29 mouse cellular contexts compared by ENCODE assay signal in genomic region chr13:110452009-110452525, GRCm38 (mm10). TPM values are rescaled to one million over a fixed set of nuclear protein-coding genes. Genes with fewer than 3 reads are reported as not detected.
A peak's percentile ranks its signal among the peaks of the same experiment; 100 is the strongest.
DNase-seq lines count a peak whose midpoint lies in the region; ATAC-seq and TF ChIP-seq lines count a peak whose summit lies in the region.
"Had no signal": no experiment of that assay in that cellular context is flagged by ENCODE, and none has a peak within 500 bp of the region (broad histone marks: within the 10 kb centered on the region; RNA-seq: fewer than 3 reads in every experiment).

No protein-coding gene starts in this region.

- H3K9me3 ChIP-seq in embryonic facial prominence, embryonic 14.5 days (ENCODE audit: control insufficient read depth, low read length), result no peaks in the 10 kb centered on the region
- no peaks in the 10 kb centered on the region for H3K9me3 ChIP-seq in embryonic facial prominence, embryonic 10.5 days
- no peaks in the 10 kb centered on the region for H3K9me3 ChIP-seq in midbrain, embryonic 12.5 days
- no peaks in the 10 kb centered on the region for H3K9me3 ChIP-seq in midbrain, postnatal 0 days (ENCODE audit: low read length)
- no peaks in the 10 kb centered on the region for H3K9me3 ChIP-seq in midbrain, embryonic 14.5 days (ENCODE audit: control insufficient read depth, low read length)
- no peaks in the 10 kb centered on the region for H3K9me3 ChIP-seq in midbrain, embryonic 16.5 days (replicated peaks; ENCODE audit: control insufficient read depth, low read length, poor library complexity, severe bottlenecking)
- H3K9me3 ChIP-seq: embryonic facial prominence, embryonic 12.5 days; embryonic facial prominence, embryonic 15.5 days; forebrain, embryonic 10.5 days; forebrain, embryonic 12.5 days had no signal

- no peak overlapping the region for H3K27ac ChIP-seq in embryonic facial prominence, embryonic 14.5 days (replicated peaks; ENCODE audit: low read depth, low read length)
- H3K27ac ChIP-seq in embryonic facial prominence, embryonic 10.5 days (replicated peaks), result no peak overlapping the region
- H3K27ac ChIP-seq in midbrain, embryonic 12.5 days (replicated peaks), result no peak overlapping the region
- no peak overlapping the region for H3K27ac ChIP-seq in midbrain, postnatal 0 days (ENCODE audit: low read depth, low read length)
- H3K27ac ChIP-seq in midbrain, embryonic 14.5 days (replicated peaks; ENCODE audit: low read depth, low read length), result no peak overlapping the region
- no peak overlapping the region for H3K27ac ChIP-seq in midbrain, embryonic 16.5 days (ENCODE audit: low read length)
- H3K27ac ChIP-seq: embryonic facial prominence, embryonic 12.5 days; embryonic facial prominence, embryonic 15.5 days; forebrain, embryonic 10.5 days; forebrain, embryonic 12.5 days had no signal

- WGBS in embryonic facial prominence, embryonic 14.5 days, result 54% methylated on average over 6 of the region's 6 CpGs
- WGBS in embryonic facial prominence, embryonic 10.5 days, result 66% methylated on average over 6 of the region's 6 CpGs
- 30% methylated on average over 6 of the region's 6 CpGs for WGBS in midbrain, embryonic 12.5 days
- WGBS in midbrain, postnatal 0 days, result 22% methylated on average over 6 of the region's 6 CpGs
- 20% methylated on average over 6 of the region's 6 CpGs for WGBS in midbrain, embryonic 14.5 days
- 19% methylated on average over 6 of the region's 6 CpGs for WGBS in midbrain, embryonic 16.5 days

- no peak for TF ChIP-seq CTCF in midbrain, postnatal 0 days (IDR thresholded peaks at IDR 0.05)

- no peaks in the 10 kb centered on the region for H3K4me1 ChIP-seq in embryonic facial prominence, embryonic 14.5 days (ENCODE audit: control insufficient read depth, insufficient read depth, low read length)
- H3K4me1 ChIP-seq in embryonic facial prominence, embryonic 10.5 days, result no peaks in the 10 kb centered on the region; the same call in 1 of the 2 replicates
- no peaks in the 10 kb centered on the region; the same call in 1 of the 2 replicates for H3K4me1 ChIP-seq in midbrain, embryonic 12.5 days
- no peaks in the 10 kb centered on the region for H3K4me1 ChIP-seq in midbrain, postnatal 0 days (ENCODE audit: insufficient read depth, low read length)
- H3K4me1 ChIP-seq in midbrain, embryonic 14.5 days (ENCODE audit: control insufficient read depth, insufficient read depth, low read length), result no peaks in the 10 kb centered on the region; the same call in 1 of the 2 replicates
- no peaks in the 10 kb centered on the region; the same call in 1 of the 2 replicates for H3K4me1 ChIP-seq in midbrain, embryonic 16.5 days (ENCODE audit: control insufficient read depth, insufficient read depth, low read length)
- H3K4me1 ChIP-seq: embryonic facial prominence, embryonic 12.5 days; embryonic facial prominence, embryonic 15.5 days had no signal

- no peak overlapping the region for H3K9ac ChIP-seq in embryonic facial prominence, embryonic 14.5 days (ENCODE audit: low read depth, low read length)
- no peak overlapping the region for H3K9ac ChIP-seq in midbrain, embryonic 12.5 days (replicated peaks)
- H3K9ac ChIP-seq in midbrain, postnatal 0 days (replicated peaks; ENCODE audit: low read length, poor library complexity, severe bottlenecking), result no peak overlapping the region
- no peak overlapping the region for H3K9ac ChIP-seq in midbrain, embryonic 14.5 days (replicated peaks; ENCODE audit: low read length)
- no peak overlapping the region for H3K9ac ChIP-seq in midbrain, embryonic 16.5 days (ENCODE audit: low read depth, low read length)
- H3K9ac ChIP-seq: embryonic facial prominence, embryonic 12.5 days; embryonic facial prominence, embryonic 15.5 days; forebrain, embryonic 12.5 days had no signal

- no peak overlapping the region for H3K4me2 ChIP-seq in embryonic facial prominence, embryonic 14.5 days (ENCODE audit: low read depth, low read length)
- H3K4me2 ChIP-seq in midbrain, embryonic 12.5 days (replicated peaks), result no peak overlapping the region; the same call in 1 of the 2 replicates
- no peak overlapping the region for H3K4me2 ChIP-seq in midbrain, postnatal 0 days (ENCODE audit: low read depth, low read length, poor library complexity, severe bottlenecking)
- no peak overlapping the region for H3K4me2 ChIP-seq in midbrain, embryonic 14.5 days (ENCODE audit: low read length)
- no peak overlapping the region for H3K4me2 ChIP-seq in midbrain, embryonic 16.5 days (ENCODE audit: low read length)
- H3K4me2 ChIP-seq: embryonic facial prominence, embryonic 12.5 days; embryonic facial prominence, embryonic 15.5 days; forebrain, embryonic 12.5 days had no signal

- H3K4me3 ChIP-seq in embryonic facial prominence, embryonic 14.5 days (ENCODE audit: low read depth, low read length), result no peak overlapping the region
- no peak overlapping the region for H3K4me3 ChIP-seq in embryonic facial prominence, embryonic 10.5 days
- no peak overlapping the region for H3K4me3 ChIP-seq in midbrain, embryonic 12.5 days
- H3K4me3 ChIP-seq in midbrain, postnatal 0 days (ENCODE audit: low read depth, low read length), result no peak overlapping the region
- H3K4me3 ChIP-seq in midbrain, embryonic 14.5 days (replicated peaks; ENCODE audit: low read depth, low read length), result no peak overlapping the region
- H3K4me3 ChIP-seq in midbrain, embryonic 16.5 days (ENCODE audit: low read depth, low read length), result no peak overlapping the region
- H3K4me3 ChIP-seq: embryonic facial prominence, embryonic 12.5 days; embryonic facial prominence, embryonic 15.5 days; erythroblast, embryonic 14.5 days; forebrain, embryonic 10.5 days; forebrain, embryonic 12.5 days had no signal

- peak; percentile 54 for DNase-seq in embryonic facial prominence, embryonic 14.5 days (ENCODE audit: low spot score)
- no peak for DNase-seq in embryonic facial prominence, embryonic 10.5 days (ENCODE audit: low spot score)
- no peak for DNase-seq in midbrain, postnatal 0 days (ENCODE audit: low spot score)
- peak; percentile 24 for DNase-seq in midbrain, embryonic 14.5 days
- DNase-seq: adrenal gland, adult 8-10 months; adrenal gland, postnatal 14 days; adrenal gland, postnatal 36 days; B cell, adult 2 months; cerebellum, adult 11 months; cerebellum, adult 18-20 months; cerebellum, adult 8-10 months; cerebellum, adult 9-11 months; cerebellum, postnatal 14 days; cerebellum, postnatal 36 days; embryo, embryonic 11 days had no signal

- H3K36me3 ChIP-seq in embryonic facial prominence, embryonic 14.5 days (ENCODE audit: control insufficient read depth, insufficient read depth, low read length), result no peaks in the 10 kb centered on the region
- no peaks in the 10 kb centered on the region for H3K36me3 ChIP-seq in embryonic facial prominence, embryonic 10.5 days (replicated peaks)
- no peaks in the 10 kb centered on the region for H3K36me3 ChIP-seq in midbrain, embryonic 12.5 days
- H3K36me3 ChIP-seq in midbrain, postnatal 0 days (ENCODE audit: insufficient read depth, low read length), result no peaks in the 10 kb centered on the region
- no peaks in the 10 kb centered on the region for H3K36me3 ChIP-seq in midbrain, embryonic 14.5 days (ENCODE audit: control insufficient read depth, insufficient read depth, low read length)
- H3K36me3 ChIP-seq in midbrain, embryonic 16.5 days (ENCODE audit: control insufficient read depth, insufficient read depth, low read length), result no peaks in the 10 kb centered on the region
- H3K36me3 ChIP-seq: embryonic facial prominence, embryonic 12.5 days; embryonic facial prominence, embryonic 15.5 days; forebrain, embryonic 10.5 days; forebrain, embryonic 12.5 days; G1E had no signal

- peak; percentile 79; the same call in 1 of the 2 replicates for ATAC-seq in embryonic facial prominence, embryonic 14.5 days (ENCODE audit: low read depth)
- peak; percentile 71; the same call in 1 of the 2 replicates for ATAC-seq in midbrain, embryonic 12.5 days (ENCODE audit: low FRiP score, low read depth)
- no peak for ATAC-seq in midbrain, postnatal 0 days (ENCODE audit: low FRiP score)
- no peak for ATAC-seq in midbrain, embryonic 14.5 days (ENCODE audit: low FRiP score, low TSS enrichment)
- ATAC-seq in midbrain, embryonic 16.5 days, result no peak
- ATAC-seq: activated CD4-positive, CD25-positive, alpha-beta regulatory T cell, adult 4 months; CD4-positive, CD25-positive, alpha-beta regulatory T cell, adult 4 months; forebrain, embryonic 14.5 days; forebrain, embryonic 16.5 days; Patski had no signal

- H3K27me3 ChIP-seq in embryonic facial prominence, embryonic 14.5 days (replicated peaks; ENCODE audit: control insufficient read depth, insufficient read depth, low read length), result no peaks in the 10 kb centered on the region
- no peaks in the 10 kb centered on the region for H3K27me3 ChIP-seq in embryonic facial prominence, embryonic 10.5 days (replicated peaks; ENCODE audit: low read depth, poor library complexity, severe bottlenecking)
- H3K27me3 ChIP-seq in midbrain, embryonic 12.5 days, result peaks cover 43% of the 10 kb centered on the region
- H3K27me3 ChIP-seq in midbrain, postnatal 0 days (ENCODE audit: insufficient read depth, low read length), result no peaks in the 10 kb centered on the region; the same call in 1 of the 2 replicates
- no peaks in the 10 kb centered on the region; the same call in 1 of the 2 replicates for H3K27me3 ChIP-seq in midbrain, embryonic 14.5 days (ENCODE audit: control insufficient read depth, insufficient read depth, low read length)
- H3K27me3 ChIP-seq in midbrain, embryonic 16.5 days (ENCODE audit: control insufficient read depth, insufficient read depth, low read depth, low read length), result no peaks in the 10 kb centered on the region
- H3K27me3 ChIP-seq: CH12.LX; embryonic facial prominence, embryonic 12.5 days; embryonic facial prominence, embryonic 15.5 days; forebrain, embryonic 12.5 days; Patski had no signal

RNA-seq across cellular contexts. Expression of gene Plk2, which starts 57.2 kb away (rescaled TPM):
- polyA plus RNA-seq in embryonic facial prominence, embryonic 14.5 days (2014; fragmentation: Nextera tagmentation; extraction: Ambion mirVana), result 97.9 and 133 TPM in 2 replicates
- polyA plus RNA-seq in embryonic facial prominence, embryonic 10.5 days (2016; fragmentation: Nextera tagmentation; extraction: Ambion mirVana), result 64.8 and 87.8 TPM in 2 replicates
- 105 and 114 TPM in 2 replicates for polyA plus RNA-seq in midbrain, embryonic 12.5 days (2016; fragmentation: Nextera tagmentation; extraction: Ambion mirVana)
- total RNA-seq in midbrain, postnatal 0 days (2014; rRNA removed), result 130 and 146 TPM in 2 replicates
- polyA plus RNA-seq in midbrain, postnatal 0 days (2015; fragmentation: Nextera tagmentation; extraction: Ambion mirVana), result 123 and 124 TPM in 2 replicates
- 147 and 196 TPM in 2 replicates for polyA plus RNA-seq in midbrain, embryonic 14.5 days (2014; fragmentation: Nextera tagmentation; extraction: Ambion mirVana)
- 177 and 180 TPM in 2 replicates for polyA plus RNA-seq in midbrain, embryonic 16.5 days (2015; fragmentation: Nextera tagmentation; extraction: Ambion mirVana)
- polyA plus RNA-seq: erythroblast, embryonic 14.5 days; G1E had no signal

Comparison
In these comparisons a context has a peak if more than half of its experiments do, and no peak if none do; other contexts are left out.
1. ATAC-seq: peak in embryonic facial prominence, embryonic 14.5 days (single experiment) and midbrain, embryonic 12.5 days (single experiment); none in midbrain, postnatal 0 days (single experiment), midbrain, embryonic 14.5 days (single experiment) and midbrain, embryonic 16.5 days (single experiment).
2. DNase-seq: peak in embryonic facial prominence, embryonic 14.5 days (single experiment) and midbrain, embryonic 14.5 days (single experiment); none in embryonic facial prominence, embryonic 10.5 days (single experiment) and midbrain, postnatal 0 days (single experiment).